Mouse (Mus musculus) gastrocnemius, postnatal 4 days (tissue): ENCODE measurements at regions not wholly inside any gene's neighbourhood (a gene's known extent, or its start where the extent isn't known, plus 50 kb on each side); places are given as distances from the start of the nearest gene placed in this dataset.

ENCODE experiments used
- DNase-seq, 2 experiments: peaks; one replicate each; pipeline ENCODE4 v3.0.0; 2021 to 2022; ENCODE audit warnings: low spot score in 2 of 2, mixed read lengths in 2 of 2

DNA sequence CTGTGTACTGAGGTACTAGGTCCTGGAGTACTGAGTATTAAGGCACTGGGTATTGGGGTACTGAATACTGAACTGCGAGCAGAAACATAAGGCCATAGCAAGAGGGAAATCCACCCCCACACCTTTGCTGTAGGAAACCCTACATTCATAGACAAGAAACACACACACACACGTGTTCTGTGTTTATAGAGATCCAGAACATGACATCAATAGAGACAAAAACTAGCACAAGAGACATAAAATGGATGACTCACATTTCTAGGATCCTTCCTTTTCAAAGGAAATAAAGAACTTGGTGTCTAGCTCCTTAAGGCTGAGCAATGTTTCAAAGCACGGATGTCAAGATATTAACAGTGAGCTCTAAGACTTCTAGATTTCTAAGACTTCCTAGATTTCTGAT lies 49.9 kb upstream of the Nepro start:
- no peak for DNase-seq

DNA sequence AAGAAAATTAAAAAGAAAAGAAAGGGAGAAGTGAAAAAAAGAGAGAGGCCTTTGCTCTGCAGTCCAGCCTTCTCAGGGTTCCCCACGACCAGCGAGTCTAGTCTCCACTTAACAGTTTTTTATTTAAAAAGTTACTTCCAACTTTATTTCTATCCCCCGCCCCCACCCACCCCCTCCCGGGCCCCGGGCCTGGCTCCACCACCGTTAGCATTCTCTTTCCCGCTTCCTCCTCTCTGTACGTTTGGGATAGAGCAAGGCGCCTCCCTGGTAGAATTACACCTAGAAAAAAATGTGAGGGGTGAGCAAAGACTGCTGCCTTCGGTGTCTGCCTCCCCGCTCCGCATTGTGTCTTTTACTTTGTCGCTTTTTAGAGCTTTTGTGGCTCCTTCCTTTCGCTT lies 51.7 kb upstream of the Nepro start:
- DNase-seq = no peak

DNA sequence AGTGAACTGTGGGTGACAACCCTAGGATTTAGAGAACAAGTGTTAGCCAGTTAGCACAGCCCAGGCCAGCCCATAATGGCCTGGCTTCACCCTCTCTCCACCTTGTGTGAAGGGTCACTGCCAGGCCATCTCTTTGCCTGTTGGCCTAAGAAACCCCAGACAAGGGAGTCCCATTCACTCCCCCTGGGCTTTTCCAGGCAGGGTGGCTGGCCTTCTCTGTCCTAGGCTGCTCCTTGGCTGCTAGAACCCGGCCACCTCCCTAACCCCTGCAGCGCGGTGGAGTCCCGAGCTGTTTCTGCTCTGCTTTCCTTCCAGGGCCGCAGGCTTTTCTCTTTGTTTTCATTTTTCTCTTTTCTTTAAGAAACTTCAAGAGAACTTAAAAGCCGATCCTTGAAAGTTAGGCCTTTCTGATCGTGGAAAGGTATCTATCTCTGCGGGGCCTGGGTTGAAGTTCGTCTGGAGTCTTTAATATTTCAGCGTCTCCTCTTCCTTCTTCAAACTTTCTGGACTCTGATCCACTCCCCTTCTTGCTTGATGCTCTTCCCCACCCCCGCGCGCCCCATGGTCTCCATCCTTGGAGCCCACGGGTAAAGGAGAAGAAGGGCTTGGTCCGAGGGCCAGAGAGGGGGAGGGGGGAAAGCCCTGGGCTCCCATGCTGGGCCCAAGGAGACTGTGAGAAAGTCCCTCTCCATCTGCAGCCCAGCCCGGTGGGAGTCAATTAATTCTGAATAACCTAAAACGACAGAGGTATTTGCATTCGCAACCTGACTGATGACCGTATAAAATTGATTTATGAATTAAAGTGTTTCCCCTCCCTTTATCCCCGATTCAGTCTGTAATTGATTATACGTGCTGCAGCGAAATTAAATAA lies 52.3 kb upstream of the Nepro start:
- no peak for DNase-seq

DNA sequence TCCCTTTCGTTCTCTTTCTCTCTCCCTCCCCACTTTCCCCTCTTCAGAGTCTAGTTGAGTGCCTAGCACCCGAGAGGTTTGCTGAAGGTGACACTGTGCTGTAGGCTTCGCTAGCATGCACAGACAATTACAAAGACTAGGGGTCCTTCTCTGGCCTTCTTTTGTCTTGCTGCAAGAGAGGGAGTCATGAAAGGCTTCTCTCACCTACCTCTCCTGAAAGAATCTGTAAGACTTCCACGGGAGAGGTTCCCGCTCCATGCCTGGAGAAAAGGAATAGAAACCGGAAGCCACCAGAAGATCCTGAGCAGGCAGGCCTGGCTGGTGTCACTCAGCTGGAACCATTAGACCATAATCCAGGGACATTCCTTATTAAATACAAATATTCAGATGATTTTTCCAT lies 56.0 kb upstream of the Nepro start:
- no peak for DNase-seq

DNA sequence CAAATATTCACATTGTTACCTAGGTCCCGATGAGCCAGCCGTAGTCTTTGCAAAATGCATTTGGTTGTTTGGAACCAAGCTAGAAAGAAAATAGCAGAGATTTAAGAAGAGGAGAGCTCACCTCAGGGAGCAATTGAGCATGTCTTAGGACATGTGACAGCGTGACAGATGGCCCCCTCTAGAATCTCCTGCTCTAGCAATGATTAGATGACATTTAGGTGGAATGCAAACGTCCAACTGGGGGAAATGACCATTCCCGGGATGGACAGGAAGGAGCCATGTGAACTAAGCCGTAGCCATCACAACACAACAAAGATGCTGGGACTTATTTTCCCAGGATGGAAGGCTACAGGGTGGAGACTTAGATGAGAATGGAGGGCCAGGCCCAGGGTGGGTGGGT lies 57.0 kb upstream of the Nepro start:
- no peak for DNase-seq

DNA sequence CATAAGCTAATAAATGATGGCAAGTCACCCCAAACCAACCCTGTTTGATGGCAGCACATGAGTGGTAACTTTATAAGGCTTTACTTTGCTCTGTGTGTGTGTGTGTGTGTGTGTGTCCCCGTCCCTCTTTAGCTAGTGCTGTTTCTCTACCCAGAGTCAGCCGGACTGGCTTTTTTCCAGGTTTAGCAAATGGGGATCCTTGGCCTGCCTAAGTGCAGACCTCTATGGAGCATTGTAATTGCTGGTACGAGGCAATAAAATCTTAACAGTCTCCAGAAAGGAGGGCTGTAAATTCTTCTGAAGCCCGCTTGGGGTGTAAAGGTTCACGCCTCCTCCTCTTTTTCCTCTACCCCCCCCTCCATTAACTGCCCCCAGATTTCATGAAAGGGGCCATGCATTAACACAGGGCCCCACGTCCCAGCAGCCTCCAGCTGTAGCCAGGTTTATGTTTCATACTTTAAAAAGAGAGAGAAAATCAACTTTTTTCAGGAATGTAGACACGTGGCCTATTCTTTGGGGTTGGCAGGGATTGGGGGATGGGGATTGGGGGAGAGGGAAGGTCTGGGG lies 57.6 kb upstream of the Nepro start:
- no peak for DNase-seq

DNA sequence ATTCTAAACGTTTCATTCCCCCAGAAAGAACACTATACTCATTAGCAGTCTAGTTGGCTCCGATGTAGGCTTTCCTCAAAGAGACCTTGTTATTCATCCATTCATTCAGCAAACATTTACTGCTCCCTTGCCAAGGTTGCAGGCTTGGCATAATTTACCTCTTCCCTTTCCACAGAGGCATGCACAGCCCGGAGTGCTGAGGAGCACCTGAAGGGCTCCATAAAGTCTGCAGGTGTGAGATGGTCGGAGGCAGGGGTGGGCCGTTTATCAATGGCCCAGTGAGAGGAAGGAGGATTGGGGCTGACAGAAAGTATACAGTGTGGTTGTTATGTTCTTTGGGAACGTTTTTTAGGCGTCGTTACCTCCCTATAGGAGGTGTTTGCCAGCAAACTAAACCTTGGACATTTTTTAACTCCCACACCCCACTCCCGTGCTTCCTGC lies 58.6 kb upstream of the Nepro start:
- DNase-seq = no peak

DNA sequence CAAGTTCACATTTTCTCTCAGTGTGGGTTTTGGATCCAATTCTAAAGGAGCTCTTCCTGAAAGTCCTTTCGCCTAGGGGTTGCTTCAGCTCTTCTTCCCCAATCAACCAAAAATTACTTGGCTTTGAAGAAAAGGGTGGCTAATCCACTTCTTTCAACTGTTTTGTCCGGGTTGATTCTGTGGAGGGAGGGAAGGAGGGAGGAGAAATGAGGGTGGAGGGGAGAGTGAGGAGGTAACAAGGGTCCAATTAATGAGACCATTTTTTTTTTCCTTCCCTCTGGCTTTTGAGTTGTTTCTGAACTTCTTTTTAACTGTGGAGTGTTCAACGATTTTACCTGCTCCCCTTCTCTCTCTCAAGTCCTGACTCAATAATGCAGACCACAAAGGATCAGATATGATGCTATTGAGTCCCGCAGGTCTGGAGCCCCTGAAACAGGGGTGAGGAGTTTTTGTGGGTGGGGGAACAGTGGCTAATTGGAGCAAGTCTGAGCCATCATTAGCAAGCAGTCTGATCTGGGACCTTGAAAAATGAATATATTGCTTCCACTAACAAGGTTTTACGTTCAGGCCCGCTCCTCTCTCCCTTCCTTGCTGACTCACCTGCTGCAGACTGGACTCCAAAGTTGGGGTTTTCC lies 61.0 kb upstream of the Nepro start:
- DNase-seq = no peak

DNA sequence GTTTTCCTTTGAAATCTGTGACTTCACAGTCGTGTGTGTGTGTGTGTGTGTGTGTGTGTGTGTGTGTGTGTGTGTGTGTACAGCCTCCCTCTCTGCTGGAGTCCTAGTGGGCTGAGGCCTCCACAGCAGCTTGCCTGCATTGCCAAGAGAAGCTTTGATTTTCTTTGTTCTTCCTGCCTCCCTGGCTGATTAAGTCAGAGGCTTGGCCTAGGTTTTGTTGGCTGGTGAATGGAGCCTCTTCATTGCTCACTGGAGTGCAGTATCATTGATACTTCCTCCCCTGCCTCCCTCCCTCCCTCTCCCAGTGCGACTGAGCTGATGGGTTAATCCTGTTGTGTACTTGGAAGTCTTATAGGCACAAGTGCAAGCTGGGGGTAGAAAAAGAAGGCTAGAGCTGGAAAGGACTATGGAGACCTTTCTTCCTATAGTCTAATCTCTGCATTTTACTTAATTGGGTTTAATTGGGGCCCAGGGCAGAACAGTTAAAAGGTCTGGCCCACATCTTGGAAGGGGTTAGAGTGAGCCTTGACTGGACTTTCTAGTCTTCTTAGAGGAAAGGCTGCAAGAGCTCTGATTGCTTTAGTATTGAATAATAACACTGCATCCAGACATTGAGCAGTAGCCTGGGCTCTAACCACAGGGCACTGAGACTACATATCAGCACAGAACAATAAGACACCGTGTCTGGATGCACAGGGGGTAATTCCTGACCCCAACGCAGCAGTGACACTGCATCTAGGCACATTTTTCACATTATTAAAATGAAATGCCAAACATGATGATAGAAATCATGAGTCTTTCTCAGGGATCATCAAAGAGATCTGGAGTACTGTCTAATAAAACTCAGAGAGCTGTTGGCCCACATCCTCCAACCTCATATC lies 62.9 kb upstream of the Nepro start:
- no peak for DNase-seq

DNA sequence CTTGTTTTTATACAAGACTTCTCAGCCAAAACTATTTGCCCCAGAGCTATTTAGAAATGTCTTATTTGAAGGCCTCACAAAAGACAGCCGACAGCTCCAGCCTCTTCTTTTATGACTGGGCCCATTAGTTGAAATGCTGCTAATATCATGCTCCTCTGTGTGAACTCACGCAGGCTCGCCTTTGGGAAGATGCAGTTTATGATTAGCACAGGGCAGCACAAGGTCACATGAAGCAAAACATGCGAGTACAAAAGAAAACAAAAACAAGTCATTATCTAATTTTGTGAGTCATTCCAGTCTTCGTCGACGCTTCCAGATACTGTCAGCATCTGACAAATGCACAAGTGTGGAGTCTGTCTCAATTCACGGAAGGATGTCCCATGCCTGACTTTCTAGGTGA lies 65.8 kb upstream of the Nepro start:
- DNase-seq = no peak

DNA sequence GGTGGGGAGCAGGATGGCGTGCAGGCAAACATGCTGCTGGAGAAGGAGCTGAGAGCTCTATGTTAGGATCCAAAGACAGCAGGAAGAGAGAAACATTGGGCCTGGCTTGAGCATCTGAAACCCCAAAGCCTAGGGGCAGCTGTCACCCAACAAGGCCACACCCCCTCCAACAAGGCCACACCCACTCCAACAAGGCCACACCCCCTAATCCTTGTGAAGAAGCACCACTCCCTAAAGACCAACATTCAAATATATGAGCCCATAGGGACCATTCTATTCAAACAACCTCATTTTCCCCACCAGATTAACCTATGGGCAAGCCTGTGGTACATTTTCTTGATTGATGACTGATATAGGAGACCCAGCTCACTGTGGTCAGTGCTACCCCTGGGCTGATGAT lies 67.9 kb upstream of the Nepro start:
- DNase-seq = no peak

DNA sequence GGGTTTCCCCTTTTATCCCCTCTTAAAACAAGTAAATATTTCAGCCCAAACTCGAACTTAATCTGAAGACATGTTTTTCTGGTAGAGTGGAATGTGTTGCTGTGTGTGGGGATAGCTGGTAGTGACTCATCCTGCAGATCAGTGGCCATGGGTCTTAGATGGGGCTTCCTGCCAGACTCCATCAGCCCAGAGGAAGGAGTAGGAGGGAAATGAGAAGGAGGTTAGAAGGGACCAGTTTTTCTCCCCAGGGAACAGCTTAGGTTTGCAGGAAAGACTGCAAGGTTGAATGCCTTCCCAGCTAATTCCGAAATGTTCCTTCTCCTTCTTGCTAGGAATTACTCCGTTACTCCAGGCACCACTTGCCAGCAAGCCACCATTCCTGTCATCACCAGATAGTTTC lies 68.8 kb upstream of the Nepro start:
- DNase-seq = no peak

DNA sequence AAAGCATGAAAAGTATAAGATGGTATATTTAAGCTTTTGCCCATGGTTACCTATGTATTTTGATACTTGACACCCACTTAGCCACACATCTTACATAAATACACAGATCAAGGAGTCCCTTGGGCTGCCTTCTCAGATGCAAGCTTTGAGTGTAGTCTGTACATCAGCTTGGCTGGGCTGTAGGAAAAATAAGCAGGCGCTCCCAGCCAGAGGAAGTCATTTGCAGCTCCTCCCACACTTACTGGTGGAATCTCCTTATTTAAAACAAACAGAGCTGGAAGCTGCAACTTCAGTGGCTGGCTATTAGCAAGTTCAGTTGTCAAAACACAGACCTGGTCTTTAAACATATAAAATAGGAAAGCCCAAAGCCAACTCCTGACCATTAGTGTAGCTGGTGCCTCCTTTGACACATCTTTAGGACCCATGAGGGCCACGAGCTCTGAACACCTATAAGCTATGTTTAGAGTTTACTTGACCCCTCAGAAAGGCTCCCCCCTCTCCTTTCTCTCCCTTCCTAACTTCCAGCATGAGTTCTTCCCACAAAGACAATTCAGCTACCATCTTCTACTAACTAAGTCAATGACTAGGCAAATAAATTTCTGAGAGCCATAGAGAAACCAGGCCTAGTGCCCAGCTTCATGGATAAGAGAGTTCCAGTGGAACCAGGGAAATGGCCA lies 75.4 kb upstream of the Nepro start:
- DNase-seq = no peak

DNA sequence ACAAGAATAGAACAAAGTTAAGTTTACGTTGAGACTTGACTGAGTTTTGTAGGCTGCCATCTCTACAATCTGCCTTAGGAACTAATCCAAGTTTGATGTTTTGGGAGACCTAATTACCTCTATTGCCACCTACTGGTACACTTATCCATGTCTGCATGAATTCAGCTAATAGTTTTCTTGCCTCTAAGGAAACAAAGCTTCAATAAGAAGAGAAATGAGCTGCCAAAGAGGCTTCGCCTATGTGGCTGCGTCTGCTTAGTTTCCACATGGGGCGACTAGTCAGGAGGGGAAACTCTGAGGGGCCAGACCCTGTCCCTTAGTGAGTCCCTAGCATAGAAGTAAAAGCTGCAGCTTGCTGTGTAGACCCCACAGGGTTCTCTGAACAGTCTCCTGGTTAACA lies 80.1 kb upstream of the Nepro start:
- DNase-seq = no peak

DNA sequence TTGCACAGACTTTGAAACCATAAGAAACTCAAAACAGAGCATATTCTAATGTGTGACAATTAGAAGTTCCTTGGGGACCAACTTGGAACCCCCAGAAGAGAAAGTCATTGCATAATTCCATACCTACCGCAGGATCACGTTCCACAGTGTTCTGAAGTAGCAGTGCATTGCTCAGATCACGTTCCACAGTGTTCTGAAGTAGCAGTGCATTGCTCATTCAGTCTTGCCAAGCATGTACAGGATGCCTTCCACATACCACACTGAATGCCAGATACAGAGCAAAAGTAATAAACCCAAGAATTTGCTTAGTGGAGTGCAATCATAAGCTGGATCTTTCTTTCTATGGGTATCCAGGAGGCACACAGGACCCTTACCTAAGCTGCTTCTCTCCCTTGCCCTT lies 78.4 kb upstream of the Boc start:
- DNase-seq = no peak

DNA sequence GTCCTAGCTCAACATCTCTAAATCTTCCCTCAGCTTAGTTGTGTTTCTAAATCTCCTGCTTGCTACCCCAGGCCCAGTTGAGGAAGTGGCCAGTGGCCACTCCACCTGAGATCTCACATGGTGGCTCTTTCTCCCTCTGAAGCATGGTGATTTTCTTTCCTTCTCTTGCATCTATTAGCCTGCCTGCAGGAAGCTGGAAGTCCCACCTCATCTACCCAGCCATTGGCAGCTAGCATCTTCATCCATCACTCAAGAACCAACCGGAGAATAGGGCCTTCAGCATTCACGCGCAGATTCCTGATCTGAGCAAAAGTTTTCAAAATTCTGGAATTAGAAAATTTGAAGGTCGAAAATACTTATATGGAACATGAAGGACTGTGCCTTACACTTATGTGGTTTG lies 75.8 kb upstream of the Boc start:
- no peak for DNase-seq

DNA sequence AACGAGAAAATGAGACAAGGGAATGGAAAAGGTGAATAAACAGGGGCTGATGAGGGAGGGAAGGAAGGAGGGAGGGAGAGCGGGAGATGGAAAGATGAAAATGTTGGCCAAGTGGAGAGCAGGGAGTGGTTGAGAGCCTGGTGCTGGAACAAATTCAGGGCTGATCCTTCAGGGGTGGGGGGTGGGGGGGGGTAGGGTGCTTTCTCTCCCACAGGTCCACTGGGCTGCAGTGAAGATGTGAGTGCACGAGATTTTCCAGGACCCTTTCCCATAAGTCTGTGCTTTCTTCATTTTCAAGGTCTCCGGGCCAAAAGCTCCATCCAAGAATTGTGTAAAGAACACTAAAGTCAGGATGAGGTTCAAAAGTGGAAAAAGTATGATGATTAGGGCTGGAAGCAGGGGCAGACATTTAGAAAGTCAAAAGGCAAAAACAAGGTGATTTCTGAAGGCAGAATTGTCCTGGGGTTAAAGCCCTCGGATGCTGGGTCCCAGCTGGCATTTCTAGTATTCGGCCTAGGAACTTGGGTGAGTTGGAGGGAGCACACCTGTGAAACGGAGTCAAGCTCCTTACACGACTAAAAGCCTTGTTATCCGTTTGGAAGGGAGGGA lies 74.5 kb upstream of the Boc start:
- DNase-seq = no peak

DNA sequence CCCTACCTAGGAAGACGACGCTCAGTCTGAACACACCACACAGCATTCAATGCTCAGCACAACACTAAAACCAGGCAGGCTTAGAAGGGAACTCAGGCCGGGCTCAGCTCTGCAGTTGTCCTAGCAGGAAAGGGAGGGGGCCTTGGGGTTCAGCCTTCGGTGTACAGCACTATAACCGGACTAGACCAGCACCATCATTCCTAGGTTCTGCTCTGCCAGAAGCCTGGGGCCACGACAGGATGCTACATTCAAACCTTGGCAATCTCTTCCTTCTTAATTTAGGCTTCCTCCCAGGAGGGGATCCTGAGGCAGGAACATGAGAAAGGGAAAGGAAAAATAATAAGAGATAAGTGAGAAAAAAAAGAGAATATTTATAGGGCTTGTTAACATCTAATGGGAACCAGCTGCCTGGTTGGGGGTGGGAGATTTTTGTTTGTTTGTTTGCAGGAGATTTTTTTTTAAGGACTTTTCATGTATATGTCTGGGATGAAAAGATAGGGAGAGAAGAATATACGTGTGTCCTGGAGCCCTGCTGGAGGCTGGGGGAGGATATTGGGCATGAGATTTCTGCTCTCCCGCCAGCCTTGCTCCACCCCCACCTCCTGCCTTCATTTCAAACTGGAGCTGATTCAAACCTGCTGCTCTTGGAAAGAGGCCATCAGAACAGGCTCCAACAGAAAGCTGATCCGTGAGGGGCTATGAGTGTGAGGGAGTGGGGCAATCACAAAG lies 73.8 kb upstream of the Boc start:
- peak; percentile 32 to 68 for DNase-seq

DNA sequence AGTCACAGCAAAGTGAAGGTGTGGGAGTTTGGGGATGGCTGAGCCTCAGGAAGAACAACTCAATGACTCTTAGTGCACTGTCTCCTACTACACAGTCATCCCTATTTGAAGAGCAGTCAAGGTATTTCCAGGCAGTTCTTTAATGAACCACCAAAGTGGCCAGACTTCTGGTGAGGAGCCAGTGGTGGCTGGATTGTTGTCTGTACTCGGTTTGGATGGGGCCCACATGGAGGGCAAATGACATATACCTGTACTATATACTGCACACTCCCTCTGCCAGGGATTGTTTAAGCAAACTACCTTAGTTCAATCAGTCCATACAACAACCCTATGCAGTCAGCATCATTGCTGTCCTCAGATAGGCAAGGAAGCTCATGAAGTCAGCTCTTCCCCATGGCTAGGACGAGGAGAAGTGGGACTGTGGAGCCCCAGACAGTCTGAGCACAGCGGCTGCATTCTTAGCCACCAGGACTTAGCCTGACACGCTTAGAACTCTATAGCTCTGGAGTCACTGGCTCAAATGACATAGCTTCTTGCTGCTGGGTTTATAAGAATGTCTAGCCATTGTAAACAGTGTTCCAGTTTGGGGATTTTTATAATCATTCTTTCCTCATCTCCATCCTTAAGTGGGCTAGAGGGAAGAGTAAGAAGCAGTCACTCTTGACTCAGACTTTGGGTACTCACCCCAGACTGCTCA lies 72.8 kb upstream of the Boc start:
- DNase-seq = no peak
